Mouse (Mus musculus): ENCODE measurements around the gene Cish. TPM values are rescaled to one million over a fixed set of nuclear protein-coding genes. Genes with fewer than 3 reads are reported as not detected.

The Cish gene
- total and polyA plus RNA-seq, 3 experiments = 10.0 to 24.5 TPM; not detected in 1

DNA sequence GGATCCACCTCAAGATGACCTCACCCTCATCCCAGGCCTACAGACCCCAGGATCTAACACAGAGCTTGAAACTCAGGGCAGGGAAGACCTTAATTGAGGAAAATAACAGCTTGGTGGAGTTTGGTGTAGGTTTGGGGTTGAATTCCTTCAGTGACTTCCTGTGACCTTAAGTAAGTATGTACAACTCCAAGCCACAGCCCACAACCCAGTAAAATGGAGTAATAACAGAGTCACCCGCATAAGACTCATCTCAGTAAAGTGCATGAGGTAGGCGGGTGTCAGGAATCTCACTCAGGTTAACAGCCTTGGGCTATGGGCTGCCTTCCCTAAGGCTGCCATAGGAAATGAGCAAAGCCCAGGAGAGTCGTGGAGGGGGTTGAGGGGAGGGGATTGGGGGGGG, 31.1 kb upstream of the Cish start:
- H3K27ac ChIP-seq (ENCODE audit: control insufficient read depth, low read depth, low read length) = no peak overlapping the region
- H3K36me3 ChIP-seq (ENCODE audit: control insufficient read depth in 1 of 2, insufficient read depth in 2 of 2, low read length in 2 of 2) = peaks cover 0 to 34% of the 10 kb centered on the region in 2 experiments; a peak in 3 of 4 replicates
- no peaks in the 10 kb centered on the region for H3K79me2 ChIP-seq (ENCODE audit: control insufficient read depth, insufficient read depth, low read length, poor library complexity)
- no peaks in the 10 kb centered on the region for H3K27me3 ChIP-seq (ENCODE audit: control insufficient read depth in 1 of 2, insufficient read depth in 2 of 2, low read length in 2 of 2)
- H3K9me3 ChIP-seq (replicated peaks; ENCODE audit: insufficient read depth, low read length) = no peaks in the 10 kb centered on the region
- no peak for DNase-seq (ENCODE audit: low read depth, low spot score)
- H3K4me3 ChIP-seq (ENCODE audit: control insufficient read depth in 1 of 2, insufficient read depth in 1 of 2, low read depth in 2 of 2, low read length in 2 of 2) = no peak overlapping the region
- no peak for TF ChIP-seq NRF1 (IDR thresholded peaks at IDR 0.05; ENCODE audit: insufficient read depth, low read depth, low read length, poor library complexity, severe bottlenecking)
- TF ChIP-seq KAT2A (conservative IDR thresholded peaks at IDR 0.05; ENCODE audit: low read depth, low read length) = no peak
- no peak for TF ChIP-seq GATA1 (IDR thresholded peaks at IDR 0.05; ENCODE audit: low read depth, low read length)
- TF ChIP-seq ZMIZ1 (IDR thresholded peaks at IDR 0.05; ENCODE audit: low read depth, low read length) = no peak
- no peak for TF ChIP-seq POLR2A (IDR thresholded peaks at IDR 0.05; ENCODE audit: control insufficient read depth in 1 of 2, insufficient read depth in 1 of 2, low read depth in 1 of 2, low read length in 2 of 2, poor library complexity in 1 of 2)
- TF ChIP-seq RCOR1 (IDR thresholded peaks at IDR 0.05; ENCODE audit: low read depth, low read length) = no peak
- TF ChIP-seq TAL1 (IDR thresholded peaks at IDR 0.05; ENCODE audit: low read length) = no peak
- TF ChIP-seq CTCF (IDR thresholded peaks at IDR 0.05 in 2 of 3, conservative IDR thresholded peaks at IDR 0.05 in 1 of 3; ENCODE audit: control insufficient read depth in 1 of 3, insufficient read depth in 1 of 3, low read depth in 2 of 3, low read length in 3 of 3, poor library complexity in 1 of 3, severe bottlenecking in 1 of 3) = no peak
- TF ChIP-seq SMC3 (IDR thresholded peaks at IDR 0.05; ENCODE audit: low read depth, low read length) = no peak
- no peak for TF ChIP-seq MXI1 (IDR thresholded peaks at IDR 0.05; ENCODE audit: low read depth, low read length)
- TF ChIP-seq MYC (IDR thresholded peaks at IDR 0.05; ENCODE audit: low read depth, low read length) = no peak
- no peak for TF ChIP-seq CHD1 (IDR thresholded peaks at IDR 0.05; ENCODE audit: low read depth, low read length)
- TF ChIP-seq POLR2AphosphoS2 (IDR thresholded peaks at IDR 0.05; ENCODE audit: low read length) = no peak
- H3K4me1 ChIP-seq (ENCODE audit: control insufficient read depth in 1 of 2, insufficient read depth in 2 of 2, low read length in 2 of 2) = peaks cover 38 to 56% of the 10 kb centered on the region in 2 experiments
- H3K9ac ChIP-seq (ENCODE audit: control insufficient read depth, low read depth, low read length, poor library complexity, severe bottlenecking) = no peak overlapping the region

- Histone ChIP-seq H3K9me3 (replicated peaks; ENCODE audit: insufficient read depth, low read length) (no peaks in the 10 kb centered on the region), H3K4me3 (ENCODE audit: control insufficient read depth in 1 of 2, insufficient read depth in 1 of 2, low read depth in 2 of 2, low read length in 2 of 2) (no peak overlapping the region), H3K27me3 (ENCODE audit: control insufficient read depth in 1 of 2, insufficient read depth in 2 of 2, low read length in 2 of 2) (no peaks in the 10 kb centered on the region), H3K4me1 (ENCODE audit: control insufficient read depth in 1 of 2, insufficient read depth in 2 of 2, low read length in 2 of 2) (peaks cover 38 to 63% of the 10 kb centered on the region in 2 experiments), H3K27ac (ENCODE audit: control insufficient read depth, low read depth, low read length) (peak overlapping the region; percentile 40), H3K9ac (ENCODE audit: control insufficient read depth, low read depth, low read length, poor library complexity, severe bottlenecking) (no peak overlapping the region), H3K36me3 (ENCODE audit: control insufficient read depth in 1 of 2, insufficient read depth in 2 of 2, low read length in 2 of 2) (peaks cover 0 to 36% of the 10 kb centered on the region in 2 experiments; a peak in 2 of 4 replicates), H3K79me2 (ENCODE audit: control insufficient read depth, insufficient read depth, low read length, poor library complexity) (no peaks in the 10 kb centered on the region)
- DNase-seq (ENCODE audit: low read depth, low spot score) = no peak
- TF ChIP-seq ZNF384 (IDR thresholded peaks at IDR 0.05; ENCODE audit: low read depth, low read length) (peak; percentile 33; the same call in 1 of the 2 replicates), USF2 (IDR thresholded peaks at IDR 0.05; ENCODE audit: borderline replicate concordance in 1 of 2, insufficient read depth in 1 of 2, low read depth in 1 of 2, low read length in 2 of 2) (no peak)
These were observed 28.8 kb upstream of the Cish start for GRCm38 (mm10) chr9:107267028-107267427.
